Mouse (Mus musculus) thymus, postnatal 14 days (tissue): Measurements from ENCODE around the gene Gstm2.
"Not testable (repeated sequence)": the region's sequence is repeated elsewhere in the genome, so short reads cannot be mapped to it uniquely, and the experiment has no call there.

ENCODE experiments used
- DNase-seq: peaks from one replicate; pipeline ENCODE4 v3.0.0; 2021

Gstm2 gene

DNA sequence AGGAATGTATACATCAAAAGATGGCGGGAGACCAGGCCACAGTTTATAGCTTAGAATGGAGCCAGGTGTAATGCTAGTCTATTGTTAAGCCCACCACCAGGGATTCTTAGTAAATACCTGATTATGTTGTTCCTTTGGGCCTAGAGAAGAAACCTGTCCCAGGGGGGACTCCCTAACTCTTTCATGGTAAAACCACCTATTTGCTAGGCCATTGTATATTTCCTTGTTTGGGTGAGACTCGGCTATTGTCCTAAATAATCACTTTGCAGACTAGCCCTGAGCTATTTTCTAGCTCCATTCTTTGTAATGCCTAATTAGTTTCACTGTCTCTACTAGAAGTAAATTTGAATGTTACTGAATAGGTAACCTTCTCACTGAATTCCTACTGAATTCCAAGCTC, 9.7 kb upstream of the Gstm2 start:
- DNase-seq: not testable (repeated sequence)

DNA sequence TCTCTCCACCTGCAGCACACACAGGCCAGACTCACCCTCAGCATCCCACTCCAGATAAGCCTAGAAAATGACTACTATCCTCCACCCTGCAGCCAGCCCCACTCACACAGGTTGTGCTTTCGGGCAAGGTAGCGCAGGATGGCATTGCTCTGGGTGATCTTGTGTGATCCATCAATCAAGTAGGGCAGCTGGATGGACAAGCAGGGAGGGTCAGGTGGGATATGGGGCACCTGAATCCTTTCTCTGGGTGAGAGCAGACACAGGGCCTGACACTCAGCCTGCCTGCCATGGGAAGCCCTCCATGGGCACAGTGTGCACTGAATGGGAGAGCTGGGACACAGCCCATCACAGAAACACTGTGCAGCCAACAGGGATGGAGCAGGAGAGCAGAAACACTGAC, 1.1 kb downstream of the Gstm2 start:
- not testable (repeated sequence) for DNase-seq

DNA sequence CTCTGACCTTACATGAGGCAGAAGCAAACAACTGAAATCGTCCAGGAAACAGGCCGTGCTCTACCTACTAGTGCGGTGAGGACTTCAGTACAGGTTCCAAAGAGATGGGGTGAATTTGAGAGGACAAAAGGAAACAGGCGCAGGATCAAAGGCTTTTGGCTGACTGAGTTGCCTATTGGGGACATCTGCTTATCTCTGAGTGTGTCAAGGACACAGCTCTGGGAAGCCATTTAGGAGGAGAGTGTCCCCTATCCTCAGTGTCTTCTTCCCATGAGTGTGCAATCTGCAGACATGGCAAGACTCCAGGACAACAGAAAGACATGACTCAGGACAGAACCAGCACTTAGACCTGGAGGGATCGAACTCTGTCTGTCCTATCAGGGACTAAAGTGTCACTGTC, 1.8 kb downstream of the Gstm2 start:
- no peak for DNase-seq

DNA sequence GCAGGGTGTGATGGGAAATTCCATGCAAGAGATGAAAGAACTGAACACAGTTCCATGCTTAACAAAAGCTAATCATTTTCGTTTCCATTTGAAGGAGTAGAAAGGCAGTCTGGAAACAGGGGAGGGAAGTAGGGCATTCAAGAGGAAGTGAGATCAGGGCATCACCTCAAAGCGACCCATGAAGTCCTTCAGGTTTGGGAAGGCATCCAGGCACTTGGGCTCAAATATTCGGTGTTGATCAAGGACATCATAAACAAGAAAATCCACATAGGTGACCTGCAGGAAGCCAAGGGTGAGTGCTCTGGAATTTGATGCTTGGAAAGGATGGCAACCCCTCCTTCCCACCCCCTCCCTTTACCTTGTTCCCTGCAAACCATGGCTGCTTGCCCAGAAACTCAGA, 2.5 kb downstream of the Gstm2 start:
- no peak for DNase-seq

DNA sequence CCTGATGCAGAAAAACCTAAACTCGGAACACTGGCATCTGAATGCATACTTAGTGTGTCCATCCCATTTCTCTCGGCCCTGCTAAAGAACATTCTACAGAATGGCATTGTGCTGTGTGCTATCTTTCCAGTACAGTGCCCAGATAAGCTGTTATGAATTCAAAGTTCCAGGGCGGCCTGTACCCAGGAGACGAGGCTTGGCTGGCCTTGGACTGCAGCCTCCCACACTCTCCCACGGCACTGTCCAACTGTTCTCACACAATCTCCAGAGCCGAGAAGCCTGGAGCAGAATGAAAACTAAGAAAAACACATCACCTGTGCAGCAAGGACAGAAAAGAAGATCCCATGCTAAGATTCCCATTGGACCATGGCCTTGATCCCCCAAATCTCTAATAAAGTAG, 3.5 kb downstream of the Gstm2 start:
- no peak for DNase-seq

DNA sequence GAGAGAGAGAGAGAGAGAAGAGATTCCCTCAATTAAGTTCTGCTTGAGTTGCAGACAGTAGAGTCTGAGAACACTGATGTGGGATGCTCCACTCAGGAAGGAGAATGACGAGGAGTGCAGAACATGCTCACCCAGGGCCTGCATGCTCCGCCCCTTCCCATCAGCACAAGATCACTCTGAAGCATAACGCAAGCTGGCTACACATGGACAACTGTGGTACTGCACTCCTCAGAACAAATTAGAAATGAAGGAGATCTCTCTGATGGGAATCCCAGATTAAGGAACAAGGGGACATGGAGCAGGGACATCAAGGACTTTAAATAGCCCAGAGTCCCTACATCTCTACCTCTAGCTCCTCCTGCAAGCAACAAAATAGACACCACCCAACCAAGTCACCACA, 5.0 kb downstream of the Gstm2 start:
- no peak for DNase-seq

DNA sequence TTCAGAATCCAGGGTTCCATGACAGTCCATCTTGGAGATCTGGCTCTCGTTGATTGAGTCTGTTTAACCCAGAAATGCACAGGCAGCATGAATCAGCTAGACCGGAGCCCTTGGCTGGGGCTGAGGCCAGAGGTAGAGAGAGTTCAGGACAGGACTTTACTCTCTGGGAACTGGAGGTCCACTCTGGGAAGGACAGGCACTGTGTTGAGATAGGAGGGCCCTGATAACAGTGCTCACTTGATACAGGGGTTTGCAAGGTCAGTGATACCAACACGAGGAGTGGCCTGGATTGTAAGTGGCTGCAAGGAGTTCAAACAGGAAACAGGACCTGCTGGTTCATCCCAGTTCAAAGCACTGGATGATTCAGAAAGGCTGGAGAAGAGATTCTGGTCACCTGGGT, 8.6 kb downstream of the Gstm2 start:
- no peak for DNase-seq

DNA sequence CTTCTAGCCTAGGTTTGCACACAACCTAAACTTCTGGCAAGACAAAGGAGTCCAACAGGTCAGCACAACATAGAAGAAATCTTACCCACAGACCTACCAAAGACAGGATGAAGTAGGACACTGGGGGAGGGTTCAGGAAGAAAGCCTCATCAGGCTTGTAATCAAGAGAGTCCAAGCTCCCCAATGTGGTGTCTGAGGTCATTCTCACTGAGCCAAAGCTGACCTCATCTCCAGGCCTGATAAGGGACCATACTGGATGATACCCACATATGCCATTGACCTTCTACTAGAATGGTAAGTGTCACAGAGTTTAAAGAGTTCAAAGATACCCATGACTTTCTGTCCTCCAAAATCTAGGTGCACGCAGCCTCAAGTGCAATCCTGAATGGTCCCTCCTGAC, 12.0 kb downstream of the Gstm2 start:
- no peak for DNase-seq

DNA sequence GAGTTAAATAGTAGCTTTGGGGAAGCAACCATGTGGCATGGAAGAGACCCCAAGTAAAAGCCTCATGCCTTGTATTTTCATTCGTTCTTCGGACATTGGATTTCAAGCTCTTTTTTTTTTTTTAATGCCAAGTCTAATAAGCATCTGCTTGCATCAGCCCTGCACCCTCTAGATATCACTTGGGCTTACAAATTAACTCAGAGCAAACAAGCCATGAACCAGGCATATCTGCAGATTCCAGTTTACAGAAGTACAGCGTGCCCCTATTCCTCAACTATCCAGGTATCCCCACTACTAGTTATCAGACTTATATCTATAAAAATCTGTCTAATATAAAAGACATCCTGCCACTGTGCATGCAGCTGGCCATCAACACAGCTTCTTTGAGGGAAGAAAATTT, 14.2 kb downstream of the Gstm2 start:
- no peak for DNase-seq

DNA sequence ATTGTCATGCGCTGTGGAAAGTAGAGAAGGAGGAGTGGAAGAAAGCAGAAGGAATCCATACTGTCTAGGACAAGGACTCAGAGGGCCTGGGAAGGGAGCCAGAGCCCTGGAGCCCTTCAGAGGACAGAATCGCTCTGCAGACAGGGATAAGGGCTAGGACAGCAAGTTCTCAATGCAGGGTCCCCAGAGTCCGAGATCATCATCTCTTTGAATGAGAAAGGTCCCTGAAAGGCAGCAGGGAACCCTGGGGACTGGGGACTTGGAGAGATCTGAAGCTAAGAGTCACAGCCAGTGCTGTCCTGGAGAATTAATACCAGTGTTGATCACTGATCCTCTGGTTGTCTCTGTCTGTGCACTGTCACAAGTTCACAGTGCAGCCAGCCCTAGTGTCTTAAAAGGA, 15.2 kb downstream of the Gstm2 start:
- not testable (repeated sequence) for DNase-seq

DNA sequence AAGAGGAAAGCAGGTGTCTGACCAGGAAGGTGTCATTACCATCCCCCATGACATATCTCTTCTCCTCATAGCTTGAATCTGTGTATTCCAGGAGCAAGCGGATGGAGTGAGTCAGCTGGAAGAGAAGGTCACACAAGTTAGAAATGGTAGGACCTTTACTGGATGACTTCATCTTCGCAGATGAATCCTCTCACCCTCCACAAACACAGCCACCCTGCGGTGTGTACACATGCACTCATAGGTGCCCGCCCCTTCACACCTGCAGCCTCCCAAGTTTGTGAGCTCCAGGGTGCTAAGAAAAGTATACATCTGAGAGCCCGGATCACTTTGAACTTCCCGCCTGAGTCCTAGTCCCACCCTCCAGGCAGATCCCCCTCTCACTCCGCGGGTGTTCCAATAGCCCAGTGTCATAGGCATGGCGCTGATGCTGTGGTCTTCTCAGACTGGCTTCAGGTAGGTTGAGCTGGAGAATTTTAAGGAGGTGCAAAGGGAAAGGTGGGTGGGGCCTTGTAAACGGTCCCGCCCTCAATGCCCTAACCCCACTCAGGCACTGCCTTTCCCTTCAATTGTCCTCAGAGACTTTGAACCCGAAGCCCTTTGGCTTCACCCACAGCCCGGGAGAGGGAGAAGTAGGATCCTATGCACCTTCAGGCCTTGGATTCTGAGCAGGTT, 17.4 kb downstream of the Gstm2 start, which contains the start of gene Gstm3:
Gene Gstm3 (minus strand): TSS at position 560 of the 672 bp plus-strand sequence.
- no peak for DNase-seq

DNA sequence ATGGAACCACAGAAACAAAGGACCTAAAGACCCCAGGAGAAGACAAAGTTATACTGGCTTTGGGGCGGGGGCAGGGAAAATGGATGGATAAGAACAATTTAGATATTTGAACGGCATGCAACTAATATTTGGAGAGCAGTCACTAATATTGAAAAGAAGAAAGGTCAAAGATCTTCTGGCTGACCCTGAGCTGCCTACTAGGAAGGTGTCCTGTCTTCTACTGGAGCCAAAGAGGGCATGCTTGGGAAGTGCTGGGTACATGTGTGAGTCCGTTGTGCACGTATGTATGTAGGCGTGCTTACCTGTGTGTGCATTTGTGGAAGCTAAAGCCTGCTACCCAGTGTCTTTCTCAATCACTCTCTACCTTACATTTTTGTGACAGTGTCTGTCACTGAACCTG, 19.6 kb downstream of the Gstm2 start:
- DNase-seq: no peak

DNA sequence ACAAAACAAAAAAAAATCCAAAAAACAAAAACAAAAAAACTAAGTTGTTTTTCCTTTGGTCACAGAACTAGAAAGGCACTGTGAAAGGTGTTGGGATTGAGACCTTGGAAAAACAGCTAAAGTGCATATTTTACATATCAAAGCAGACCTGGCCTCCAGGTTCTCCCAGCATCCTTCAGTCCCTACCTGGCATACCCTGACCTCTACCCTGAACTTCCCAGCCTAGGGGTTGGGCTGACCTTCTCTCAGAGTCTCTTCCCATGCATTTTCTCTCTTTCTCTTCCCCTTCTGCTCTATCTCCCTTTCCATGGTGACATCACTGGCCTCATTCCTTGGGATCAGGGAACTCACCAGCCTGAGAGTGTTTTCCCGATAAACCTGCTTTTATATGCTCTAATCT, 20.7 kb downstream of the Gstm2 start:
- DNase-seq: no peak

DNA sequence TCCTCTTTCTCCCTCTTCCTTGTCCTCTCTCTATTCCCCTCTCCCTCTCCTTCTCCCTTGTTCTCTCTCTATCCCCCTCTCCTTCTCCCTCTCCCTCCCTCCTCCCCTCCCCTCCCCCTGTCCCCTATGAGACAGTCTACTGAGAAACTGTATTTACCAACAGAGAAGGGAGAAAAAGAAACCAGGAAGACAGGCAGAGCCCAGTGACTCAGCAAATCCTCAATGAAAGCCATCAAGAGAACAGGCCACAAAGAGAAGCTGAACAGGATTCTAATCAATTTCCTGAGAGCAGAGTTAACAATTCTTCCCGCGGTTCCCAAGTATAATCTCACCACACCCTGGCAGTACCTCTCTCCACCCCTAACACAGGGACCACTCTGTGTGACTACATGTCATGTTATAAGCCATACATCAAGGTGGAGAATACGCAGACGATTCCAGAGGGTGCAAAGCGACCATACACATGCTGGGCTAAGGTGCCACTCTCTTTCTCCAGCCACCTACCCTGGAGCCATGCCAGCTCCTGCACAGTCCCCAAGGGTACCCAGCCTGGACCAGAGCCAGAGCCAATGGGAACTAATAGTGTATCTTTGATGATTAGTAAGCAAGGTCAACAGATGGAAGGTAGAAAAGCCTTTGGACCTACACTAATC, 21.5 kb downstream of the Gstm2 start:
- no peak for DNase-seq

DNA sequence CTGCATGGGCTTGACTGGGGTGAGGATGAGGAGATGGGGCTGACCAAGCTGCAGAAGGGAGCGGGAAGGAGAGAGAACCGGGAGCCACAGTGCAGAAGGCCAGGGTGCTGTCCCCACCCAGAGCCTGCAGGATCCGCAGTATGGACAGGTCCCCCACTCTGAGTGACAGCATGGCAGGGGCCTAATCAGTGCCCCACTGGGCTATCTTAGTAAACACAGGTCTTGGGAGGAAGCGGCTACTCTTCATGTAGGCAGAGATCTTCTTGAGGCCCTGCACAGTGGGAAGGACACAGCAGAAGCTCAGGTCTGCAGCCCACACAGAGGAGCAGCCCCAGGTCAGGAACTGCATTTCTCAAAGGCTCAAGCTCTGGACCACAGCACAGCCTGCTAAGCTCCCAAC, 22.2 kb downstream of the Gstm2 start:
- DNase-seq: no peak

DNA sequence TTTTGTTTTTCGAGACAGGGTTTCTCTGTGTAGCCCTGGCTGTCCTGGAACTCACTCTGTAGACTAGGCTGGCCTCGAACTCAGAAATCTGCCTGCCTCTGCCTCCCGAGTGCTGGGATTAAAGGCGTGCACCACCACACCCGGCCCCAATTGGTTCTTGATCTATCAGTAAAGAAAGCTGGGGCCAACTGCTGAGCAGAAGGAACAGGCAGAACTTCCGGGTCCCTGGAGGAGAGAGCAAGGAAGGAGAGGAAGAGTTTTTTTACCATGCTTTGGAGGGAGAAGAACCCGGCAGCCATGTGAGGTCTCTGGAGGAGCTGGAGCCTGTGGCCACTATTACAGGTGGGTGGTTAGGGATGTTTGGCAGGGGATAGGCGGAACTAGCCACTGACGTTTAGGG, 31.0 kb downstream of the Gstm2 start:
- not testable (repeated sequence) for DNase-seq

DNA sequence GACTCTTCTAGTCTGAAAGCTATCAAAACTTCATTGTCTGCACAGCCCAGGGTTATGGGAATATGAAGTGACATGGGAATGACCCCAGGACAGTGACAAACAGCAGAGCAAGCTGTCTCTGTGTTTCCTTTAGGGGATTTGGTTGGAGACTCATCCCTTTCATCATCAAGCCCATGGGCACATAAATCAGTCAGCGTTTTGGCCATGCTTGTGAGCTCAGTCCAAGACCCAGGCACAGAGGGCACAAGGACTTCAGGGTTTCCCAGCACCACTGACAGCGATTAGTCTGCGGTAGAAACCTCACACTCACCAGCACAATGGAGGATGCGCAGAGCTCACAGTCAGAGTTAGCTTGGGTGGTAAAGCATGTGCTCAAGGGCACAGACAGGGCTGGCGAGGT, 32.3 kb downstream of the Gstm2 start:
- DNase-seq: no peak

DNA sequence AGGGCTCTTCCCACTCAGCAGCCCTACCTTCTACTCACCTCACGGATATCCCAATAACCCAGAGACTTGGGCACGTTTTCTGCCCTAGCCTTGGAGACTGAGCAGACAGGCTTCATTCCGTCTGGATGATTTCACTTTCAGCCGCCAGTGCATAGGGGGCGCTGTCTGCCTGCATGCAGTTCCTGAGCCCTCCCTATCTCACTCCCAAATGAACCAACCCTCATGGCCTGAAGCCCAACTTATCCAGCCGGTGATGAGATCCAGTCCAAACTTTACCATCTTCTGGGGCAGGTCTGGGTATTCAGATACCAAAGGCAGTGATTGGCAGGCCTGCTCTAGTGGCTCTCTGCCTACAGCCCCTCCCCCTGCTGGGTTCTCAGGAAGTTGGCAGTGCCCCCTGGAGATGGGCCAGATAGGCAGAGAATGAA, 32.9 kb downstream of the Gstm2 start:
- peak; percentile 51 for DNase-seq

DNA sequence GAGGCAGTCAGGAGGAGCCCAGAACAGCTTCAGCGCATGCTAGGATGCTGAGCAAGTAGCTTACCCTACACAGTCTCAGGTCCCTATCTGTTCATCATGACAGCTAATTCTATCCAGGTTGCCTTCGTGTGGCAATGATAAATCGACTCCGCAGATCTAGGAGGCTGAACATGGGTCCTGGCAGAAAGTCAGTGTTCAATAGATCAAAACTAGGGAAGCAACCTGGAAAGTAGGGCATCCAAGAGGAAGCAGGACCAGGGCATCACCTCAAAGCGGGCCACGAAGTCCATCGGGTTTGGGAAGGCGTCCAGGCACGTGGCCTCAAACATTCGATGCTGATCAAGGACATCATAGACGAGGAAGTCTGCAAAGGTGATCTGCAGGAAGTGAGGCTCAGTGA, 35.7 kb downstream of the Gstm2 start:
- no peak for DNase-seq

DNA sequence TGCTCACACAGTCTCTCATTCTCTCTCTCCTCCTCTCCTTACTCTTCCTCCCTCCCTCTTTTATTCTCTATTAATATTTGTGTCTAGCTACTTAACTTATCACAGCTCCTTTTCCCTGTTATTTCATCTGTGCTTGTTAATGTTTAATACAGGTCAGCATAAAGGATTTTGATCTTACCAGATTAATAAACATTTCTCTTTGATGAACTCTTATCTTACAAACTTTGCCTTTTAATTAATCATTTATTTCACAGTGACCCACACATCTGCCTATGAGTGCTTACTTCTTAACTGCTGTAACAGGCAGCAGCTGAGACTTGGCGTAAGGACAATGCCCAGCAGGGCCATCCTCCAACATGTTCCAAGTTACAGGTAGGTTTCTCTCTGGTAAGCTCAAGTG, 36.8 kb downstream of the Gstm2 start:
- not testable (repeated sequence) for DNase-seq

DNA sequence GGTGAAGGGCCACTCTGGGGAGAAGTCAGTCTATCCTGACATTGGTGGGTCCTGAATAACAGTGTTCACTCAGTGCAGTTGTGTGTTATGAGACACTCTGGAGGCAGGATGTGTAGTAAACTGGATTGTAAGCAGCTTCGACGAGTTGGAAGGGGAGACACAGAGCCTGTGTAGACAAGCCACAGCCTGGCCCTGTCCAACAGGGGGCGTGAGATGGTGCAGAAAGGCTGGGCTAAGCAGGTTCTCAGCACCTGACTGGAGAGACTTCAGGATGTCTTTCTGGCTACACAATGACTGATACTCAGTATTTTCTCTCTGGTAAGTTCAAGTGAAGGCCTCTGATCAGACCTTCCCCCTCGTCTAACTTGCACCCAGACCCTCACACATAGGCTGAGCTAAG, 40.5 kb downstream of the Gstm2 start:
- DNase-seq: peak; percentile 12

DNA sequence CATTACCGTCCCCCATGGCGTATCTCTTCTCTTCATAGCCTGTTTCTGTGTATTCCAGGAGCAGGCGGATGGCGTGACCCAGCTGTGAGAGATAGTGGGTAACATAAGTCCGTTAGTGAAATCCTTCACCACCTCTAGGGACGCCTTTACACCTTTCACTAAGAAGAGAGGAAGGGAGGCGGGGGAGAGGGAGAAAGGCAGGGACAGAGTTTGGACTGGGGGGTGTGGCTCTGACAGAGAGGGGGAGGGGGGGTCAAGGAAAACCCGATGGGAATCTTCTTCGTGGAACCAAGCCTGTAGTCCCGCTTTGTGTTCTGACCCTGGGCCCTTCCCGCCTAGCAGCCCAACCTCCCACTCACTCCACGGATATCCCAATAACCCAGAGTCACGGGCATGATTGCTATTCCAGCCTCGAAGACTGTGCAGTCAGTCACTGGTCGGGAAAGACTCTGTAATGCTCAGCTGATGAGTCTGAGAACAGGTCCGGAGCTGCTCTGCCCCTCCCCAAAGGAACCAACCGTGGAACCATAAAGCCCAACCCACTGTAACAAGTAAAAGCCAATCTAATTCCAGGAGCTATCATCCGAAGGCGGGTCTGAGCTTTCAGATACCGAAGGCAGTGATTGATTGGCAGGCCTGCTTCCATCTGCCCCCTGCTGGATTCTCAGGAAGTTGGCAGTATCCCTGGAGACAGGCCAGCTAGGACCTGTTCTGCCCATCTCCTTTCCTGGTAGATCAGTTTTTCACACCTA, 42.8 kb downstream of the Gstm2 start, which contains the start of gene Gstm6:
Gene Gstm6 (minus strand): TSS at position 511 of the 752 bp plus-strand sequence.
- no peak for DNase-seq

DNA sequence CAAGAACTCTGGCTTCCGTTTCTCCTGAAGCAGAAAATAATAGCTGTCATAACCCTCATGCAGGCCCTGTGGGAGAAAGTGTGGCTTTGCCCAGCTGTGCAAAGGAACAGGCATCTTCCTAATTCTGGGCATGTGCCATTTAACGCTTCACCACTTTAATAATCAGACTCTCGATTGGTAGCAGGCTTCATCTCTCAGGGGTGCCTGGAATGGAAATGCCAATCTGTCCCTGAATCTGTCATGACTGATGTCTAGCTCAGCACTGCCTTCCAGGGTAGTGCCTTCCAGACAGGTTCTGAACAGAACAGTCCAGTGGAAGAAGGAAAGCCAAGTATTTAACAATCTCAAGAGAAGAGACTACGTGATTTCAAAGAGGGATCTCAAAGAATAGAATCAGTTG, 45.0 kb downstream of the Gstm2 start:
- no peak for DNase-seq

DNA sequence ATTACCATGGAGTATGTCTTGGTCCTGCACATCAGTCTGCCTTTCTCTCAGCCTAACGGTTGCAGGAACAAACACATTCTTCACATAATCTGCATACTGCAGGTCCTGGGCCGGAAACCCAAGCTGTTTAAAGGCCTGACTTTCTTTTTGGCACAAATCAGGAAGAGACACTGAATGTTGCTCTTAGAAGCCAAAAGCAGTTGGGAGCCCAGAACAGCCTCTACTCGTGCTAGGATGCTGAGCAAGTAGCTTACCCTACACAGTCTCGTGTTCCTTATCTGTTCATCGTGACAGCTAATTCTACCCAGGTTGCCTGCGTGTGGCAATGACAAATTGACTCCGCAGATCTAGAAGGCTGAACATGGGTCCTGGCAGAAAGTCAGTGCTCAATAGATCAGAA, 45.7 kb downstream of the Gstm2 start:
- no peak for DNase-seq
